Mouse (Mus musculus) ZHBTc4 (cell line): ENCODE measurements around the gene Olfr714.
"Not testable (repeated sequence)": the region's sequence is repeated elsewhere in the genome, so short reads cannot be mapped to it uniquely, and the experiment has no call there.

Experiments used
- DNase-seq: peaks from one replicate; pipeline ENCODE4 v3.0.0-alpha.2; 2011; ENCODE audit warnings: low read depth, low spot score

Olfr714 gene

GRCm38 (mm10) chr7:107070681-107071080 is at the start of gene Olfr714:
Gene Olfr714 (plus strand): TSS chr7:107070981.
- DNase-seq = no peak

DNA sequence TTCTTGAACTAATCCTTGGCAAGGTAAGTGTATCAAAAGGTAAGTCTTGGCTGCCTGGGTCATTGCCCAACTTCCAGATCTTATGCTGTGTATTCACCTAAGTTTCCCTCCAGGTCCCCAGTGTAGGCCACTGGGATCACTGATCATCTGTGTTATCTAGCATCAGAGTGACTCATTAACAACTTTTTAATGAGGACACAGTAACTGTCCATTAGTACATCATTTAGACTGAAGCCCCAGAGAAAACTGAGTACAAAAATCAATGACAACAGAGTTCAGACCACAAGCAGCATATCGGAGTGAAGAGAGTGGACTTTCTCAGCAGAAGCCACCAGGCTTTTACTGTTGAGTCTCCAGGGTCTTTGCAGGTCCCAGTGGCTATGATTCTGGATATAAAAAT is 39.9 kb upstream of the Olfr714 start, which contains the start of gene Olfr713:
Gene Olfr713 (plus strand): TSS at position 301 of the 400 bp plus-strand sequence.
- DNase-seq = no peak

DNA sequence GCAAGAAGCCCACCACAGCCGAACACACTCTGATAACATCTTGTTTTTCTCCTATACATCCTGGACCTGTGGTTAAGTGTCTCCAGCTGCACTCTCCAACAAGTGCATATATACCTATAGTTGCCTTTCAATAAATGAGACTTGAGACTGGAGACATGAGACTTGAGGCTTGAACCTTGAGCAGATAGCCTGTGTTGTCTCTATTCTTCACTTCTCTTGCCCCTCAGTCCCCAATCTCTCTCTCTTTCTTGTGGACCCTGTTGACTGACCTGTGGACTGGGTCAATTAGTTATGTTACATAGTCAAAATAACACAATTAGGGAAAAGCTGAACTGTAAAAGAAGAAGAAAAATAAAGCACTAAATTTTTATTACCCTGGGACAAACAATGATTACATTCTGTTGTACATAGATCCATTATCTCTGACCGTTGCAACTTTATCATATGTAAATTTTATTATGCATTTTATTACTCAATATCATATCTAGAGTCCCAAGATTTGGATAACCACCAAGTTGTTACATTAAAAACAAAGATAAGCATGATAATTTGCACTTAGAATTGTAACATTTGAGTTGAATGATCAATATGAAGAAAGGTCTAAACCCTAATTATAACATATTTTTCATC is 30.7 kb upstream of the Olfr714 start:
- no peak for DNase-seq

DNA sequence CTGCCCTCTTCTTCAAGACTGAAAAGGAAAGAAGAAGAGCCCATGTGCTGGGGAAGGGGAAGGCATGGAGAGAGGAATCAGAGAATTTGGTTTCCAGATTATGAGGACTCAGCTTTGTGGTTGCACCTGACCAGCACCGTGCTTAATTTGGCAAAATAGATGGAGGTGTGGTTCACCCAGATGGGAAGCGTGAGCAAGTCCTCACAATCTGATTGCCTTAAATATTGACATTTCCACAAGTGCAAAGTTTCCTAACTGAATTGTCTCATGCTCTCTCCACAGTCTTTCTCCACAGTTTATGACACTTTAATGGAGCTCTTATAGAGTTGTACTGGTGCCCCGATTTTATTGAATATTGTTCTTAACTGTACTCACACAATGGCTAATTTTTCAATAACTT is 27.6 kb upstream of the Olfr714 start:
- no peak for DNase-seq

- DNase-seq = no peak
Observed at GRCm38 (mm10) chr7:107044407-107044806, 26.4 kb upstream of the Olfr714 start.

DNA sequence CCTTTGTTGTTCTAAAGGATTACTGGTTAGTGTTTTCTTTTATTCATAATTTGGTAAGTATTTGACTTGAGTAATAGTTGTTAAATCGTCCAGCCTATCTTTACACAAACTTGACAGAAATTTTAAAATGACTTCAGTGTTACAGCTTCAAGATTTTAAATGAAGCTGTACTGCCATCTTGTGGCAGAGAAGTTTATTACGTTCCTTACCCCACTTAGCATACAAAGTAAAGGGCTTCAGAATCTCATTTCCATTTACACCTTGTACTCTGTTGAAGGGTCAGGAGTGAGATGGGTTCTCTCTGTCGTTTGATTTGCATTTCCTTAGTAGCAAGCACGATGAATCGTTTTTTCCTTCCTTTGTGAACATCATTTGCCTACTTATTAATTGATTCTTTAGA is 24.9 kb upstream of the Olfr714 start:
- peak; percentile 67 for DNase-seq

GRCm38 (mm10) chr7:107047578-107047977 is 23.2 kb upstream of the Olfr714 start:
- no peak for DNase-seq

GRCm38 (mm10) chr7:107092920-107093319 is 22.1 kb downstream of the Olfr714 start, which contains the start of gene Olfr17:
Gene Olfr17 (plus strand): TSS chr7:107093220.
- no peak for DNase-seq

DNA sequence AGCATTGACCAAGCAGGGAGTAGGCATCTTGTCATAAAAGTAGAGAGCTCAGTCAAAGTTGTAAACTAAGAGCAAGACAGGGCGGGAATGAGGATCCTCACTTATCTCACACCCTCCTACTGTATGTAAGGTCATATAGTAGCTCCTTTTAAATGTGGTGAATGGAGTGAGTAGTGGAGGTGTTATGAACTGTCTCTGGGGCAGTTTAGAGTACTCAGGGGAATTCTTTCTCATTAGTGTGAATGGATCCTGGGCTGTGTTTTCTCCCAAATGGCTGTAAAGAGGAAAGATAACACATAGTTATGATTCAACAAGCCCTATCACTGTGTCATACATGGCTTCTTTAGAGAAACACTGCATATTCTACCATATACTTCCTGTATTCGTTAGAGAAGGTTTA is 39.5 kb downstream of the Olfr714 start, which contains the start of gene Olfr715b:
Gene Olfr715b (minus strand): TSS at position 101 of the 400 bp plus-strand sequence.
- DNase-seq = not testable (repeated sequence)
